ENCODE assay signal across 30 mouse cellular contexts in the genomic region with DNA sequence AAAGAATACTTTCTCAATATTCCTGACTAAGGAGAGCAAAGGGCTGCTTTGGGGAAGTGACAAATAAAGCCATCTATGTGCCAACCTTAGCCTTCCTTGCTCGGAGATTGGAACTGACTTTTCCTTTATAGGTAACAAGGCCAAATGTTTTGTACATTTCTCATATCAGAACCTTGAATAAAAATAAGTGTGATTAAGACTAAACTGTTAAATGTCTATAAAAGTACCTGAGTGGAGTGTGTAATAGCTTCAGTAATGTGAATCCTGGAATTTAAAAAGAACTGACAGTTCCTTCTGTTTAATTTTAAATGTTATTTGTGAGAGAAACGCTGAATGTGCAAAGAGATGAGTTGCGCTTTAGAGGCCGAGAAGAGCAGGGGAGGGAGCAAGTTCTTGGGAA. TPM values are rescaled to one million over a fixed set of nuclear protein-coding genes. Genes with fewer than 3 reads are reported as not detected.
"Had no signal": no experiment of that assay in that cellular context is flagged by ENCODE, and none has a peak within 500 bp of the region (broad histone marks: within the 10 kb centered on the region; RNA-seq: fewer than 3 reads in every experiment).

No protein-coding gene starts in this region.

- H3K27ac ChIP-seq: limb, embryonic 10.5 days; limb, embryonic 12.5 days; limb, embryonic 13.5 days; limb, embryonic 15.5 days; liver, embryonic 12.5 days; liver, embryonic 13.5 days; liver, embryonic 14.5 days; liver, embryonic 15.5 days; lung, embryonic 15.5 days; macrophage; midbrain, embryonic 10.5 days; midbrain, embryonic 12.5 days; midbrain, embryonic 13.5 days; midbrain, embryonic 15.5 days; neural tube, embryonic 12.5 days had no signal

- H3K4me1 ChIP-seq: limb, embryonic 10.5 days; limb, embryonic 12.5 days; limb, embryonic 13.5 days; limb, embryonic 15.5 days; lung, embryonic 15.5 days; midbrain, embryonic 10.5 days; midbrain, embryonic 12.5 days; midbrain, embryonic 13.5 days; midbrain, embryonic 15.5 days; neural tube, embryonic 12.5 days had no signal

- H3K36me3 ChIP-seq: limb, embryonic 10.5 days; limb, embryonic 12.5 days; limb, embryonic 13.5 days; limb, embryonic 15.5 days; liver, embryonic 15.5 days; lung, embryonic 15.5 days; midbrain, embryonic 10.5 days; midbrain, embryonic 12.5 days; midbrain, embryonic 13.5 days; midbrain, embryonic 15.5 days; neural tube, embryonic 12.5 days had no signal

- H3K9ac ChIP-seq: limb, embryonic 12.5 days; limb, embryonic 13.5 days; limb, embryonic 15.5 days; liver, embryonic 12.5 days; liver, embryonic 13.5 days; liver, embryonic 14.5 days; liver, embryonic 15.5 days; liver, postnatal 0 days; lung, embryonic 14.5 days; lung, embryonic 15.5 days; midbrain, embryonic 12.5 days; midbrain, embryonic 13.5 days; midbrain, embryonic 15.5 days; neural tube, embryonic 12.5 days had no signal

- H3K4me2 ChIP-seq: limb, embryonic 12.5 days; limb, embryonic 13.5 days; limb, embryonic 15.5 days; liver, embryonic 11.5 days; liver, embryonic 12.5 days; liver, embryonic 13.5 days; liver, embryonic 15.5 days; lung, embryonic 14.5 days; lung, embryonic 15.5 days; midbrain, embryonic 11.5 days; midbrain, embryonic 12.5 days; midbrain, embryonic 13.5 days; midbrain, embryonic 15.5 days; neural tube, embryonic 12.5 days had no signal

- H3K27me3 ChIP-seq: limb, embryonic 12.5 days; limb, embryonic 13.5 days; limb, embryonic 15.5 days; liver, embryonic 12.5 days; liver, embryonic 13.5 days; liver, embryonic 15.5 days; lung, embryonic 15.5 days; megakaryocyte, embryonic 14.5 days; midbrain, embryonic 12.5 days; midbrain, embryonic 13.5 days; midbrain, embryonic 15.5 days; neural tube, embryonic 12.5 days had no signal

- H3K9me3 ChIP-seq: limb, embryonic 10.5 days; limb, embryonic 12.5 days; limb, embryonic 13.5 days; limb, embryonic 15.5 days; liver, embryonic 12.5 days; liver, embryonic 13.5 days; liver, embryonic 15.5 days; lung, embryonic 15.5 days; megakaryocyte, embryonic 14.5 days; midbrain, embryonic 10.5 days; midbrain, embryonic 12.5 days; midbrain, embryonic 13.5 days; midbrain, embryonic 15.5 days; neural tube, embryonic 12.5 days had no signal

- H3K4me3 ChIP-seq: limb, embryonic 10.5 days; limb, embryonic 12.5 days; limb, embryonic 13.5 days; limb, embryonic 15.5 days; liver, embryonic 12.5 days; liver, embryonic 13.5 days; liver, embryonic 15.5 days; lung, embryonic 15.5 days; megakaryocyte, embryonic 14.5 days; midbrain, embryonic 10.5 days; midbrain, embryonic 12.5 days; midbrain, embryonic 13.5 days; midbrain, embryonic 15.5 days; myocyte; neural tube, embryonic 12.5 days had no signal

- DNase-seq: left cerebral cortex, postnatal 4 days; liver; liver, embryonic 13.5 days; liver, postnatal 0 days; lung, adult 18-20 months; lung, adult 2 months; lung, embryonic 14.5 days; lung, postnatal 10 days; lung, postnatal 14 days; lung, postnatal 36 days; lung, postnatal 4 days; midbrain, embryonic 14.5 days had no signal

RNA-seq across cellular contexts. Expression of gene Pik3cg, which starts 13.5 kb away (rescaled TPM):
- polyA plus RNA-seq: myocyte had no signal
